Mouse (Mus musculus): ENCODE results near the gene Gm10338. TPM values are rescaled to one million over a fixed set of nuclear protein-coding genes. Genes with fewer than 3 reads are reported as not detected.
"Not testable (repeated sequence)": the region's sequence is repeated elsewhere in the genome, so short reads cannot be mapped to it uniquely, and the experiment has no call there.

Gm10338 gene
- polyA plus RNA-seq (2015; fragmentation: Nextera tagmentation; extraction: Ambion mirVana) = 0.23 TPM in 1 of 2 replicates, not detected in the other

- DNase-seq (ENCODE audit: low spot score) = not testable (repeated sequence)
Observed at GRCm38 (mm10) chr14:7595492-7595891, at the start of gene Gm10338. Gene Gm10338, minus strand, starts transcription at chr14:7595592.

GRCm38 (mm10) chr14:7643872-7644271 lies 48.5 kb upstream of the Gm10338 start, which contains the start of gene Gm10128:
Gene Gm10128, minus strand, starts transcription at chr14:7643972.
- not testable (repeated sequence) for DNase-seq (ENCODE audit: low spot score)

- DNase-seq (ENCODE audit: low spot score) = not testable (repeated sequence)
Observed at GRCm38 (mm10) chr14:7568382-7568781, 27.0 kb downstream of the Gm10338 start, which contains the start of gene Gm3558. Gene Gm3558, minus strand, starts transcription at chr14:7568566.

GRCm38 (mm10) chr14:7567890-7568289 lies 27.5 kb downstream of the Gm10338 start:
- not testable (repeated sequence) for DNase-seq (ENCODE audit: low spot score)

- DNase-seq (ENCODE audit: low spot score) = not testable (repeated sequence)
Observed at GRCm38 (mm10) chr14:7567266-7567665, 28.1 kb downstream of the Gm10338 start.

Other genes starting within 250 kb of the Gm10338 start
- gene Gm8374, start 230.5 kb downstream of the Gm10338 start, polyA plus RNA-seq (2015; fragmentation: Nextera tagmentation; extraction: Ambion mirVana) = not detected in 2 replicates
- not detected in 2 replicates for gene Gm3755, start 144.7 kb downstream of the Gm10338 start, polyA plus RNA-seq (2015; fragmentation: Nextera tagmentation; extraction: Ambion mirVana)
- 0.10 and 0.32 TPM in 2 replicates for gene Gm3752, start 111.8 kb downstream of the Gm10338 start, polyA plus RNA-seq (2015; fragmentation: Nextera tagmentation; extraction: Ambion mirVana)
- gene Gm3558, start 27.0 kb downstream of the Gm10338 start, polyA plus RNA-seq (2015; fragmentation: Nextera tagmentation; extraction: Ambion mirVana) = not detected in 2 replicates
- not detected in 2 replicates for gene Gm10128, start 48.4 kb upstream of the Gm10338 start, polyA plus RNA-seq (2015; fragmentation: Nextera tagmentation; extraction: Ambion mirVana)
- gene Gm26661, start 196.0 kb upstream of the Gm10338 start, polyA plus RNA-seq (2015; fragmentation: Nextera tagmentation; extraction: Ambion mirVana) = not detected in 2 replicates
- gene Flnb, start 222.4 kb upstream of the Gm10338 start, polyA plus RNA-seq (2015; fragmentation: Nextera tagmentation; extraction: Ambion mirVana) = 8.0 and 8.2 TPM in 2 replicates